Mouse (Mus musculus) CD4-positive naive resting alpha-beta T cell, adult 57 days (primary cell): Measurements from ENCODE around the gene Btbd7. TPM values are rescaled to one million over a fixed set of nuclear protein-coding genes. Genes with fewer than 3 reads are reported as not detected.

Source experiments
- total RNA-seq: library from RNA; stranded (reverse); gene quantifications from one replicate; pipeline ENCODE4 v1.2.4, GENCODE M21; 2023

Btbd7 gene
- total RNA-seq: 55.2 TPM

DNA sequence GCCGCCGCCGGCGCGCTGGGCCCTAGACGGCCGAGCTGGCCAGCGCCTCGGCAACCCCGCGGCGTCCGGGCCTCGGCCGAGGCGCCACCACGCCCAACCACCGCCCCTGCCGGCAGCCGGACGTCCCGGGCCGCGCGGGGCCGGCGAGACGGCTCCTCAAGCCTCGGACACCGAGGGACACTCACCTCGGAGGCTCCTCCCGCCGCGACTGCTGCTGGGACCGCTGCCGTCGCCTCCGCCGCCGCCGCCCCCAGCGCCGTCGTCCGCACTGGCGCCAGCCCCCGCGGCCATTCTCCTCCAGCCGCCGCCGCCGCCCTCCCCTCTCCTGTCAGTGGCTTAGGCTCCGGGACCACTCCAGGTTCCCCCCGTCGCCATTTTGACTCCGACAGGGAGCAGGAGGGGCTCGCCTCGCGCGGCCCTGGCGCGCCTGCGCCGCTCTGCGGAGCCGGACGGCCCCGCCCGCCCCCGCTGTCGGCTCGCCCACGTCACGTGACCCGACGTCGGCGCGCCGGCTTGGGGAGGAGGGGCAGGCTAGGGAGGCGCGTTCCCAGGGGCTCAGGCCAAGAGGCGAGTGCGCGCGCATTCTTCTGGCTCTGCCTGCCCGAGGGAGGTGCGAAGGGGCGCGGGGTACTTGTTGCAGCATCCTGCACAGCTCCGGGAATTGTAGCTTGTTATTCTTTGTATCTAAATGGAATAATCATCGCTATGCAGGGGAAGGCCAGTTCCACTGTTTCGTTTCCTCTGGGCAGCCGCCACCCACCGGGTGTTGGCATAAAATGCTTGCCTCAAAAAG, at the start of gene Btbd7:
Btbd7 (minus strand) TSS at position 441 of the 793 bp plus-strand sequence.

GRCm38 (mm10) chr12:102899091-102899490, 20.8 kb upstream of the Btbd7 start, which contains the start of gene Cox8c:
Cox8c (plus strand) TSS chr12:102899316.

GRCm38 (mm10) chr12:102758403-102758756, 119.9 kb downstream of the Btbd7 start, which contains the start of gene Gm20604:
Gm20604 (minus strand) TSS chr12:102758672.

GRCm38 (mm10) chr12:102757689-102758402, 120.4 kb downstream of the Btbd7 start, which contains the start of the genes Gm28051, Gon7 and Ubr7:
Gm28051 (minus strand) TSS chr12:102757765.
Gon7 (minus strand) TSS chr12:102757803.
Ubr7 (plus strand) TSS chr12:102757967.

DNA sequence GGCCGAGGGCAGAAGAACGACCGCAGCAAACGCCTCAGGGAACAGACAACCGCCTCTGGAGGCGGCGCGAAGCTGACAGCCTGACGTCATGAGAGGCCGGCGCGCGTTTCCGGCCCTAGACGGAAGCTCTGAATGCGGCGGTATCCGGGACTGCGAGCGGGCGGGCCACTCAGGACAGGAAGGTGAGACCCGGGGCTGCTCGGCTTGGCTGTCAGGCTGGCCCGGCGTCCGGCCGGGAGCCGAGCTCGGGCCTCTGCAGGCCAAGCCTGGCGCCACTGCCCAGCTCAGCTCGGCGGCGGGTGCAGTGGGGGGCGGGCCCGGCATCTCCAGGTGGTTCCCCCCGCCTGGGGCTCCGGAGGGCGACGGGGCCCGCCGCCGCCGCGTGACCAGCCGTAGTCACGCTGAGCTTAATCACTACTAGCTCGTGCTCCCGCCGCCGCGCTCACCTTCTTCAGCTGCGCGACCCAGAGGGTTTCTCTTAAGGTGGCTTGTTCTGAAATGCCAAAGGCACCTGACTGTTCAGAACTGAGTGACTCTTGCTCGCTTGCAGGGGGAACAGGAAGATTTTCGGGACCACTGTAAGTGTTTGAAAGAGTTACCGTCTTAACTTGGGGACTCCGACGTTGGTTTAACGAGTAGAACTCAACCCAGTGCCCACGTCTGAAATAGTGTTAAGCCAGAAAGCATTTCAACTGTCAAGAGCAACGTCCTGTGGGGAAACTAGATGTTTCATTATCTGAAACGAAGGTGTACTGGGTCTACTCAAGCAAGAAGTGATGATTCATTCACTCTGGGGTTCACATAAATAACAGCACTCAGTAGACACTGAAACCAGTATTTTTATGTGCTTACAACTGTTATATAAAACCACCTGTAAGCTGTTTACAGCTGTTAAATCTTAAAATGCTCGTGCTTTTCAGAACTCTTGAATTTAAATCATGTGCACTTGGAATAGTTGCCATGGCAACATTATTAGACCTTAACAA, 134.4 kb downstream of the Btbd7 start, which contains the start of the genes Moap1 and Tmem251:
Moap1 (minus strand) TSS at position 73 of the 986 bp plus-strand sequence.
Tmem251 (plus strand) TSS at position 174 of the 986 bp plus-strand sequence.

Other genes with a start within 250 kb of the Btbd7 start
- 61.9 TPM for gene Itpk1, start 173.5 kb downstream of the Btbd7 start, total RNA-seq
- gene Moap1, start 134.8 kb downstream of the Btbd7 start, total RNA-seq: 9.6 TPM
- gene Tmem251, start 134.7 kb downstream of the Btbd7 start, total RNA-seq: 14.8 TPM
- gene Gm28051, start 120.7 kb downstream of the Btbd7 start, total RNA-seq: not detected
- 32.6 TPM for gene Gon7, start 120.7 kb downstream of the Btbd7 start, total RNA-seq
- gene Ubr7, start 120.5 kb downstream of the Btbd7 start, total RNA-seq: 21.2 TPM
- gene Gm20604, start 119.8 kb downstream of the Btbd7 start, total RNA-seq: 4.8 TPM
- not detected for gene Cox8c, start 20.8 kb upstream of the Btbd7 start, total RNA-seq
- not detected for gene Unc79, start 70.4 kb upstream of the Btbd7 start, total RNA-seq